Mouse (Mus musculus) adrenal gland, postnatal 25 days (tissue): ENCODE measurements around the gene Dusp15. TPM values are rescaled to one million over a fixed set of nuclear protein-coding genes. Genes with fewer than 3 reads are reported as not detected.

Source experiments
- DNase-seq: peaks from one replicate; pipeline ENCODE4 v3.0.0; 2021; ENCODE audit warnings: mixed read lengths
- long read RNA-seq: library from polyadenylated mRNA; stranded (forward); transcript quantifications from one replicate; pipeline ENCODE4 v2.0.0, GENCODE M21; 2021
- total RNA-seq: library from RNA; stranded (reverse); gene quantifications from 2 replicates; pipeline ENCODE4 v1.2.3, GENCODE M21; 2021

Dusp15 gene
- 1.0 and 4.9 TPM in 2 replicates for total RNA-seq
- long read RNA-seq = 0 reads

DNA sequence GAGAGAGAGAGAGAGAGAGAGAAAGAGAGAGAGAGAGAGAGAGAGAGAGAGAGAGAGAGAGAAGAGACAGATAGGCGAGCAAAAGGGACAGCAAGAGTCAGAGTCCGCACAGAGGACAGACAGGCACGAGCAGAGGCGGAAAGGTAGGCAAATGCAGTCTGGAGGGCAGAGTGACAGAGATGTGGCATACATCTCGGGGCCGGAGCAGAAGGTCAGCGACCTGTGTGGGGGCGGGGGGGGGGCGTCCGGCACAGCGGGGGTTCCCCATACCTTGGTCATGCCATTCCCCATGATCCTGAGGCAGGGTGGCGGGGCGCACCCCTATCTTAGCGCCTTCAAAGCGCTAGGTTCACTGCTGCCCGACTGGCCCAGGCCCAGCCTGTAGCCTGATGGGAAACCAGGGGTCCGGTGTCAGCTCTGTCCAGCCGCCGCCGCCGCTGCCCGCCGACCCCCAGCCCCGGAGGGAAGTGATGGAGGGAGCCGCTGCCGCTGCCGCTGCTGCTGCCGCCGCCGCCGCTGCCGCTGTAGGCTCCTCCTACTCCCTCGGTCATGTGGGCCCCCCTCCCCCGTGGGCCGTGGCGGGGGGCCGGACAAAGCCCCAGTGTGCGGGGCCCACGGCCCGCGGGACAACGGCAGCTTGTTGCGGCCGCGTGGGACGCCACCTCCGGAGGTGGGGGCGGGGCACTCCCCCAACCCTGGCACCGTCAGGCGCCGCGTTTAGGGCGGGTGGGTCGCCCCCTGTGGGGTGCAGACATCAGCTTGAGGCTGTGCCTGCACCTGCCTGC is at the start of gene Dusp15:
TSS of gene Dusp15 (minus strand) at position 634 of the 785 bp plus-strand sequence.
- DNase-seq = peak; percentile 47

DNA sequence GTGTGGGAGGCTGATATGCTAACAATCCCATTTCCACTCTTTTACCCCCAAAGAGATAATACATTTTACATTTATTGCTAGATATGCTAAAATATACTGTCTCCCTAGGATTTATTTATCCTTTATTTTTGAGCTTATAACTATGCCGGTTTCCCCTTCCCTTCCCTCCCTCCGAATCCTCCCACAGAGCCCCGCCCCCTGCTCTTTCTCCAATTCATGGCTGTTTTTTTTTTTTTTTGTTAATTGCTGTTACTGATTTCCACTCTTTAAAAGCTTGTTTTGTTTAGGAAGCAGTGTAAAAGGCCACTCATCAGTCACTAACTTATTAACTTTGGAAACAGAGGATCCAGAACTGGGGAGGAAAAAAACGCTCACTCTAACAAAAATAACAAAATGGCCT is 45.5 kb upstream of the Dusp15 start:
- no peak for DNase-seq

DNA sequence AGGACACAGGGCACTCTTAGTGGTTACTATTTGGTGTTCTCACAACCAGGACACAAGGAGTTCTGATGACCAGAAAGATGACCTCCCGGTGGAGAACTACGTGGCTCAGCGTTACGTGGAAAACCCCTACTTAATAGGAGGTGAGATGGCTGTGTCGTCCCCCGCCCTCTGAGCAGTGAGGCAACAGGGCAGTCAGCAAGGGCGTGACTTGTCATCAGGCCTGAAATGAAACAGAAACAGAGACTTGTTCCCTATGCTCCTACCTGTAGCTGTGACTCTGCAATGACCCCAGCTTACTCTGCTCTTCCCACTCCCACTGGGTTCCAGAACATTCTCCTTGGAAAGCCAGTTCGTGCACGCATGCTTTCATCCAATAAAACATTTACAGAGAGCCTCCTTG is 40.0 kb upstream of the Dusp15 start:
- DNase-seq = no peak

DNA sequence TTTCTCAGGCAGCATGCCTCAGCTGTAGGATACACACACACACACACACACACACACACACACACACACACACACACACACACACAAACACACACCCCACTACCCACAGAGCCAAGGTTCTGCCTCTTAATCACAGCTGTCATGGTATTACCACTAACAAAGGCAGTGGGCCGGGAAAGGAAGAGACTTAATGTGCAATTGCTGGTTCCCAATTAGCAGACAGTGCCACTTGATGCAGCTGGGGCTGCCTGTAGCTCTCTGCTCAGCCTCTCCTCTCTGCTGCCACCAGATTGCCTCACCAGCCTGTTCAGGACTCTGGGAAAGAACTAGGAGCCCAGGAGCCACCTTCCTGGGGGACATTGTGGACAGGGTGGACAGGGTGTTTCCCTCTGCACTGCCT is 34.1 kb upstream of the Dusp15 start:
- no peak for DNase-seq

DNA sequence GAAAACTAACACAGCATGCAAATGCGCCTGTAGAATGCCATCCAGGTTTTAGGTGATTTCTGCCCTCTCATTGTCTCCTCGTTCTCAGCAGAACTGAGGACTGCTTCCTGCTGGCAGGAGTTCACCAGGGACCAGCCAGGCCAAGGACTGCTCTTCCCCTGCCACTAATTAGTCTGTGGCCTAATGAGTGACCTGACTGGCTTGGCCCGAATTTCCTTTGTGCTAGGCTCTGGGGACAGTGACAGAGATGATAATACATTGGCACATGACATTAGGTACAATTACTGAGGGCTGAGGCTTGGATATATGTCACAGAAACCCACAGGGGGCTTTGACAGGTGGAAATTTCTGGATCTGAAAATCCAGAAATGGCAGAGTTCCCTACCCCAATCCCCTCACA is 25.5 kb upstream of the Dusp15 start:
- DNase-seq = no peak

DNA sequence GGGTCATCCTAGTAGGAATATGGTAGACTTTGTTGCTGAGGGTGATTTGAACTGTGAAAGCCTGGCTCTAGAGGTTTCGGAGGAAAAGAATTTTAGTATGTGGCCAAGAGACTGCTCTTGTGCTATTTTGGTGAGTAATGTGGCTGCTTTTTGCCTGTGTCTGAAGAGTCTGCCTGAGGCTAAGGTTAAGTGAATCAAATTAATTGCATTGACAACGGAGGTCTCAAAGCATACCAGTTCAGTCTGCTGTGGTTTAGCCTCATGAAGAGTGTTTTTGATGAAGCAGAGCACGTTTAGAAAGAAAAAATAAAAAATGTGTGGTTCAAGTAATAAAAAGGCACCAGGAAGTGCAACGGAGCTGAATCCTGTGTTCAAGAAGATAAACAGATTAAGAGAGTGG is 14.1 kb upstream of the Dusp15 start:
- DNase-seq = no peak

DNA sequence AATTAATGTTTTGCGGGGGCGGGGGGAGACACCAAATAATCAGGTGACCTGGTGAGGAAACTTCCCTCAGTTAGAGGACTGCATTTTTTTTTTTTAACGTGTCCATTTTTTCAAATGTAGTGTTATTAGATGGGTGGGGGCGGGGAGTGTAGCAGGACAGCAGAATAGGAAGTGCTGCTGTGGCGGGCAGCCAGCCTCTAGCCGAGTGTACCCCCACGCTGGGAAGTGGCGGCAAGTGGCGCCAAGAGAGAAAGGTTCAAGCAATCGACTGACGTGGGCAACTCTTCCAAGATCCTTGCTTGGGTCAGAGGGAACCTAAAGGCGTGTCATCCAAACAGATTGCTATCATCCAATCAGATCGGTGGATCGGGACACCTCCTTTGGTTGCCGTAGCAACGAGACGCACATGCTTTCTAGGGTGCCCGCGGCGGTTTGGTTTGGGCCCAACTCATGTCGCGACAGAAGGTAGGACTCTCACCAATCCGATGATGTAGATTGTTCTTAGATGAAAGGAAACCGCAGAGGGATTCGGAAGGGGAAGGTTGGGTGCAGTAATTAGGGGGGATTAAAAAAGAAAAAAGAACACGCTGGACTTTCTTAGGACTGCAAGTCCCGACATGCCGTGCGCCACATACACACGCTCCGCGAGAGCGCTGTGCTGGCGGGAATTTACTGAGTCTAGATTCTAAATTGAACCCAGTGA is 10.7 kb upstream of the Dusp15 start, which contains the start of gene Ttll9:
TSS of gene Ttll9 (plus strand) at position 395 of the 703 bp plus-strand sequence.
- peak; percentile 73 for DNase-seq

DNA sequence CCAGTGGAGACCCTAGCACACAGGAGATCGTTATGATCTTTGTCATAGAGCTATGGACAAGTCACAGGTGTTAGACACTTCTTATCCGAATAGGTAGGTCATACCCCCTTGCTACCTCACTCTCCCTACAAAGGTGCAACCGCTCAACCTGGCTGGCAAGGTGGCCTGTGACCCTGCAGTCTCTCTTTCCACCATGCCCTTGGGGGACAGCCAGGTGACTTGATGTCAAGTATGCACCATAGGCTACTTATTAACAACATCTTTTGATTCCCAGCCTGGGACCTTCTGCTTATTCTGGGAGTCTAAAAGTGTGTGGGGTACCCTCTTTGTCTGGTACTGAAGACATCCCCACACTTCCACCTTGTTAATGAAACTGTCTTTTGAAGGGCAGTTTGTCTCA is 6.6 kb upstream of the Dusp15 start:
- no peak for DNase-seq

DNA sequence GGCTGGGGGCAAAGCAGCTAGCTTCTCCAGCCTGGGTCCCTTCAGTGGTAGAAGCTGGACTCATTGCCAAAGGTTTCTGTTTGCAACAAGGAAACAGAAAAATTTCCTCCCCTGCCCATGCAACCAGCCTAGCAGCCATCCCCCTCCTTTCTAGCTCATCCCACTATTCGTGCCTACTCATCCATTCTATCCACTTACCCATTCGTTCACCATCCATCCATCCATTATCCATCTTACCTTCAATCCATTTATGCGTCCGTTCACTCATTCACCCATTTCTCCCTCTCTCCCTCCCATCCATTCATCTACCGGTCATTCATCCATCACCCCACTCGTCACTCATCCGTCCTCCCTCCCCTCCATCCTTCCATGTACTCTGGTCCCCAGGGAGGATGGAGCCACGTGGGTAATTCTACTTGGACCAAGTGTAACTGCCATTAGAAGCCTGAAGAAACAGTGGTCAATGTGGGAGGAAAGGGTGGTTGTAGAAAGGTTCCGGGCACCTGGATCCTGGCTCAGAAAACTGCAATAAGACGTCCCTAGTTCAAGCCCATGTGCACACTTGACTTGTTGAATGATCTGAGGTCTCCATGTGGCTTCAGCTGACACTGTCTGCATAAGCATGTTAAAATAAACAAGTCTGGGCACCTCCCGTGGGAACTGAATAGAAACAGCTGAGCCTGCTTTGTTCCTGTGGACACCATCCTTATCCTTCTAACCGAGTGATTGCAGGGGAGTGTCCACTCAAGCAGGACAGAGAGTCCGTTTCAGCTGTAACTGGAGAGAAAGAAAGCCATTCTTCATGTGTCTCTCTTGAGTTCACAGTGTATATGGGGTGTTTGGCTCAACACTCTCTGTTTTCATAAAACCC is 587 bp upstream of the Dusp15 start:
- no peak for DNase-seq

DNA sequence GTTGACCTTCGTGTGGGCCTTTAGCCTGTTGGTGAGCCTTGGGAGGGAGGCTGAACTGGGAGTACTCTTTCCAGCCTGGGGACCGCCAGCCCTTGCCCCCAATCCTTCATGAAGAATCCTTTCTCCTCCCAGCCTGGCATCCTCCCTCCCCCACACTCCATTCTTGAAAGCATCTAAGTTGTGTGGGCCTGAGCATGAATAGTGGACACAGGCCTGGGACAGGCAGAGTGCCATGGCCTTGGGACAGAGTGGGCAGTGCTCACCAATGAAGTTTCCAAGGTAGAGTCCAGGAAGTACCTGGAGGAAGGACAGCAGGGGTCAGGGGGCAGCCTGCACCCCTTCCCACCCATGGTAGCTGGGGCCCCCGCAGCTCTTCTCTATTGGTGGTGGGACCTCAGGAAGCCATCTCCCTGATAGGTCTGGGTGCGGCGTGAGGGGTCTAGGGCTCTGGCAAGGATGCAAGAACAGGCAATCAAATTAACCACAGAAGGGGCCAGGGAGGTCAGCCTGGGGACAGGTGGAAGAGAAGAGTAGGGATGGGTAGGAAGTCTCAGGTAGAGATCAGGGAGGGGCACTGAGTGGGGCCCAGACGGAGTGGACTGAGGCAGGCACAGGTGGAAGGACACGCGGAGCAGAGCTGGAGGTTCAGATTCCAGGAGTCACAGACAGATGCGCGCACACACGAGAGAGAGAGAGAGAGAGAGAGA is 987 bp downstream of the Dusp15 start:
- DNase-seq = no peak

DNA sequence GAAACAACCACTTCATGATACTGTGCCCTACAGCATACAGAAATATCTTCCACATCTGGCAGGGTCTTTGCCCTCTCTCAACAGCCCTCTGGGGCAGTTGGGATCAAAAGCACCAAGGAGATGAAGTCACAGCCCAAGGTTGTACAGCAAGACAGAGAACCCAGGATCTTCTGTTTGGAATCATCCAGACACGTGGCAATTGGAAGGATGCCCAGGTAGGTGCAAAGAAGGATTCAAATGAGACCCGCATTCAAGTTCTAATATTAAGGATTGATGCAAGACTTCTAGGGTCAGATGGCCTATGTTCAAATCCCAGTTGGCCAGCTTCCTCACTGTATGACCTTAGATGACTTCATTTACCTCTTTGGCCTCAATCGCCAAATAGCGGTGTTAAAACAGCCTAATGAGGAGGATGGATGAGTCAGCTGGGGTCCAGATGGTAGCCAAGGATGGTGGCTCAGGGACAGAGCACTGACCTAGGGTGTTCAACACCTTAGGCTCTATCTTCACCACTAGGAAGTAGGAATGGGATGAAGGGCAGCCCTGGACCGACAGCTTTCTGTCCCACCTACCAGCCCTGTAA is 3.0 kb downstream of the Dusp15 start:
- no peak for DNase-seq

DNA sequence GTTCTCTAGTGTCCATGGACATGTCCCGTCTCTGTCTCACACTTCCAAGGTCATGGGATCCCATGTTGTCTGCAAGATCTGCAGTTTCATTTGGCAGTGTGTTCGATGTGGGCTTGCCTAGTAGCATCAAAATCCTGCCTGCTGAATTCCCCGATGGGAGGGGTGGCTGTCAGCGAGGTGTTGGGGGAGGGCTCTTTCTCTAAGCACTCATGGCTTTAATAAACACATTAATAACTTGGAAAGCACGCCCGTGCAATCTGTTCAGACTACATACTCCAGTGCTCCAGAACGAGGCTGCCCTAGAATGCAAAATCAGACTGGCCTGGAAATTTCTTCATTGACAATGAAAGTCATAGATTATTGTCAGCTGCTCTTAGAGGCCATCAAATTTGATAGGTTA is 4.4 kb downstream of the Dusp15 start:
- no peak for DNase-seq

DNA sequence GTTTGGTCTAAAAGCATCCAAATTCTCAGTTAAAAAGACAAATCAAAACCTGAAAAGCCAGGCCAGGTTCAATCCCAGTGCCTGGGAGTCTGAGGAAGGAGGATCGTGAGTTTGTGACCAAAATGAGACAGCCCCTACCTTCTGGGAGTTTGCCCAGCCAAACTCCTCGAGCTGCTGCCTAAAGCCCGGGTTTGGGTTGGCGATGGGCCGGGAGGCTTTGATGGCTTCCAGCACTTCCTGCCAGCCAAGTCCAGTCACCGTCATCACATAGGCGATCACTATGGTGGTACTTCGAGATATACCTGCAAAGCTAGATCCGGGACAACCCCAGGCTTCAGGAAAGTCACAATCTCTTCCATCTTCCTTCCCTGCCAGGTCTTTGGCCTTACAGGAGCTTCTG is 7.5 kb downstream of the Dusp15 start:
- no peak for DNase-seq

DNA sequence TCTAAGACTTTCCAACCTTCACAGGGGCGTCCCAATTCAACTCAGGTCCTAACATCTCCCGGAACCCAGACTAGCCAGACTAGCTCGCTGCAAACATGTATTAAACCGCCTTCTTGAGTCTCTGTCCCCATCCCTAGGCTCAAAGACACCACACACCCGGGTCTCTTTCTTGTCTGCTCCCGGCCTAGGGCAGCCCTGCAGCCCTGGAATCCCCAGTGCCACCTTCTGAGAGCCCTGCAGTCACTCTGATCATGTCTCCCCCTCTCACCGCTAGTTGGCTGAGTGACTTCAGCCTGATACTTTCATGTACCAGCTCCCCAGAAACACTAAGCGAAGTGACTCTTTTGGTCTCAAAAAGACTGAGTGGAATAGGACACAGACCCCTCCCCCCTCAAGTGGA is 7.9 kb downstream of the Dusp15 start:
- DNase-seq = no peak

DNA sequence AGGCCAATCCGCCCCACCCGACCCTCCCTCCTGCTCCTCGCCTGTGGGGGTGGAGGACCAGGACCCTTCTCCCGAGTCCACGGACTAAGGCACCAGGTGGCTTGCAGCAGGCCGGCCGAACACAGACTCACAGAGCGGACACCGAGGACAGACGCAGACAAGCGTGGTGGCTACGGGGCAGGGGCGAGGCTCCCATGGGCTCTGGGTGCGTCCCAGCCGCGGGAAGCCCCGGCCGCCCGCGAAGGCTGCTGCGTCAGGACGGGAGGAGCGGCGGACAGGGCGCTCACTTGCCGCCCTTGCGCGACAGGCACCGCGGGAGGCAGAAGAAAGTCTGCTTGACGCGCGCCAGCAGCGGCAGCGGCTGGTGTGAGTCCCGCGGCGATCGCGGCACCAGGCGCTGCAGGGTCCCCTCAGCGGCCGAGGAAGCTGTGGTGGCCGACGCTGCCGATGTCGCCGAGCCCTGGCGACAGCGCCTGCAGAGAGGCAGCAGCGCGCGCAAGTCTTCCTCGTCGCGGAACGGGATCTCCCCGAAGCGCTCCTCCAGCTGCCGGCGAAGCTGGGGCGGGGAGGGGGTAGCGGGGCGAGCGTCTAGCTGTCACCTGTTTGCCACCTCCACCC is 8.5 kb downstream of the Dusp15 start:
- peak; percentile 51 for DNase-seq

DNA sequence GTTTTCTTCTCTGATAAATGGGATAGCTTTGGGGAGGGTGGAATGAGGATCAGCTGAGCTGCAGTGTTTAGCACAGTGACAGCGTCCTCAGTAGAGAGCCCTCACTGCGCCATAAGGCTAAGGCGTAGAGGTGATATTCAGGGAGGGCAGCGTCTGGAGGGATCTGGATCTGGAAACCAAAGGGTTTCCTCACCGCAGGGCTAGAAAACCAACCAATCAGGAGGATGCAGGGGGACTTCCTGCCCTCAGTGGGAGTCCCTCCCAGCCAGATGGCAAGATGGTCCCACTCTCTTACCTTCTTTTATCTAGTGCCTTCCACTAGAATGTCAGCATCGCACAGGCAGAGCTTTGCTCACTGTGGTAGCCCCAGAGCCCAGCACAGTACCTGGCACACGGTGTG is 9.7 kb downstream of the Dusp15 start:
- DNase-seq = no peak

DNA sequence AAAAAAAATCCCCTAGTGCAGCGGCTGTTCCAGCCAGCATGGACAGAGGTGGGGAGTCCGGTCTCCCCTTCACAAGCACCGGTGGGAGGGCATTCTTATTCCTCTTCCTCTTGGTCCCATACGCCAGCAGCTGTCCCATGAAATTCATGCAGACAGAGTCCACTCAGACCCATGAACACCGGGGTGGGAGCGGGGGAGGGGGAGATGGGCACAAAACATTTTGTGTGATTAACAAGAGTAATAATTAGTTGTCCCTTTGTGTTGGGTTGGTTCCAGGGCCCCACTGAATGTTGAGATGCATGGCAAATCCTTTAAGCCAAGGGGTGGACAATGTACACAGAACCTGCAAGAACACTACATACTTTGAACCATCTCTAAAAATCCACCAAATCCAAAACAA is 10.4 kb downstream of the Dusp15 start:
- DNase-seq = no peak

DNA sequence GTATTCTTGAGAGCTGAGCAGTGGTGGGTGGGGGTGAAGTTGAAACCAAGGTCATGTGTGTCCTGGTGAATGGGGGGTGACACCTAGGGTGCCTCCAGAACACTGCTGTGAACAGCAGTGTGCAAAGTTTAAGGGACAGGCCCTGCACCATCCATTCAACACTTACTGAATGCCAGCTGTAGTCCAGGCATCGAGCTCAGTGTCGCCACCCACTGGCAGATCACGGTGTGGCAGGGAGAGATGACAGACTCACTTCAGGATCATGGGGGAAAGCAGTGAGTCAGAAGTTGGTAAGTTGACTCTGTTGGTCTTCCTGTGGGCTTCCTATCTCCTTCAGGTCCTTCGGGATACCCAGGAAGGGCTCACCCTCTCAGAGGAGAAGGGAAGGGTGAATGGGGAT is 11.7 kb downstream of the Dusp15 start:
- DNase-seq = peak; percentile 63

DNA sequence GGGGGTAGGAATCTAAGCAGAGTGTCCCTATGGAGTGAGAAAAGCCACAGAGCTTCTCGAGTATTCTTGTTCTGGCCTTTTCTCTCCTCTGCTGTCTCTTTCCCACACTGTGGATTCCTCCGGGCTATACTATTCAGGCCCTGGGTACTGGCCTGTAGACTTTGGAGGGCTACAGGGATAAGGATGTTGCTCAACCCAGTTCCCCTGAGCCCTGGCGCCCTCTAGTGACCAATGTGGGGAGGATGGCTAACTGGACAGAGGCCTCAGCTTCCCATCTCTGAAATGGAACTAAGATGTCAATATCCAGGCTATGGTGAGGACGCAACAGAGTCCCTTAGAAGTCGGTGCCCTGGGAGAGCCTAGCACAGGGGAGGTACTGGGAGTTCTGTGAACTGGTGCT is 17.9 kb downstream of the Dusp15 start:
- DNase-seq = peak; percentile 78

DNA sequence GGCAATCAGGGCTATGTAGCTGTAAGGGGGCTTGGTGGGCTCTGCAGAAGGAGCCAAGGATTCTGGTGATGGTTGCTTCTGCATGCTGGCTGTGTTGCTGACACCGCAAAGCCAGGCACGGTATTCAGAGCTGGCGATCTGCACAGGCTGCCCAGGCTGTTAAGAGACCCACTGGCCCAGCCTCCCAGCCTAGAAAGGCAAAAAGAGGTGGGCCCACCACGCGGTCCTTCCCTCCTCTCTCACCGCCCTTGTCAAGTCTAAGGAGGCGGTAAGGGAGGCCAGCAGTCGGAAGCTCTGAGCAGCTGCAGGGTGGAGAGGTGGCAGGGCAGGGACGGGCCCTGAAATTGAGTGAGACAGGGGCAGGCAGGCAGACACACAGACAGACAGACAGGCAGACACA is 18.4 kb downstream of the Dusp15 start, which contains the start of gene Foxs1:
TSS of gene Foxs1 (minus strand) at position 161 of the 400 bp plus-strand sequence.
- no peak for DNase-seq
